Mouse (Mus musculus) thymus, adult 18-20 months (tissue): Measurements from ENCODE around the gene Ano2.

Source experiments
- DNase-seq, 2 experiments: peaks; one replicate each; pipeline ENCODE4 v3.0.0; 2022; ENCODE audit warnings: mixed read lengths in 2 of 2

Ano2 gene

GRCm38 (mm10) chr6:126080531-126080930 is 390.3 kb downstream of the Ano2 start:
- no peak for DNase-seq

DNA sequence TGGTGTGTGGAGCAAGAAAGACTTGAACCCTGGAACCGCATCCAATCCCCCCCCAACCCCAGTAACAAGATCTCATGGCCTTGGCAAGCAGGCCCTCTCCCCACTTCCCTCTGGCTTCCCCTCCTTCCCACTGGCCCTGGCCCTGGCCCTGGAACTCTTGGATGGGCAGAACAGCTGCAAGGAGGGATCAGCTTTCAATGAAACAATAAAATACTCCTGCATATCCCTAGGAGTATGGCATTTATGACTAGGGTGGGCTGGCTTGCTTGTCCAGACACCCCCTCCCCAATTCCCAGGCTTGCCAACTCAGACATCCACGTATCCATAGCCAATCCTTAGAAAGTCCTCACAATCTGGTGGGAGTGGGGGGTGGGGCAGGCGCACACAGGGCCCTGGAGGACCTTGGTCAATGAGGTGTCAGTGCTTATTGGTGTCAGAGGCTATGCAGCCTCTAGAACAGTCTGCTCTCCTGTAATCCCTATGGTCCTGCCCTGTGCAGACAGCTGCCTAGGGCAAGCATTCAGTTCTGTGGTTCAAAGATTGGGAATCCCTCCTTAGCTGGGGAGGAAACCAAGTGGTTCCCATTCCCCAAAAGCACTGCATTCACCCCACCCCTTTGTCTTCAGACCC is 396.2 kb downstream of the Ano2 start:
- DNase-seq: no peak

GRCm38 (mm10) chr6:126088489-126089265 is 398.5 kb downstream of the Ano2 start:
- DNase-seq: no peak
